Mouse (Mus musculus) neural tube, embryonic 15.5 days (tissue): ENCODE results near the gene Nfkbib. TPM values are rescaled to one million over a fixed set of nuclear protein-coding genes. Genes with fewer than 3 reads are reported as not detected.

ENCODE experiments used
- ATAC-seq: fragments of 200-750 bp; cut with Nextera tagmentation; 2 replicates; pipeline ENCODE4 v1.8.0; 2017; ENCODE audit warnings: mild to moderate bottlenecking, moderate TSS enrichment, moderate library complexity; ENCODE audit not compliant: low FRiP score
- H3K27ac ChIP-seq: fragments of 300-500 bp; sonication (generic); replicated peaks from 2 replicates; pipeline ENCODE4 v1.5.1; 2015; ENCODE audit warnings: mild to moderate bottlenecking, inconsistent platforms
- H3K27me3 ChIP-seq: fragments of 300-500 bp; sonication (generic); replicated peaks from 2 replicates; pipeline ENCODE4 v1.6.1; 2015; ENCODE audit warnings: inconsistent platforms
- H3K36me3 ChIP-seq: fragments of 300-500 bp; sonication (generic); 2 replicates; pipeline ENCODE4 v1.6.1; 2015; ENCODE audit warnings: inconsistent platforms
- H3K4me1 ChIP-seq: fragments of 300-500 bp; sonication (generic); 2 replicates; pipeline ENCODE4 v1.6.1; 2015; ENCODE audit warnings: inconsistent platforms
- H3K4me2 ChIP-seq: fragments of 300-500 bp; sonication (generic); 2 replicates; pipeline ENCODE4 v1.6.1; 2015; ENCODE audit warnings: inconsistent platforms, mild to moderate bottlenecking, moderate library complexity
- H3K4me3 ChIP-seq: fragments of 300-500 bp; sonication (generic); replicated peaks from 2 replicates; pipeline ENCODE4 v1.5.1; 2015; ENCODE audit warnings: mild to moderate bottlenecking, inconsistent platforms
- H3K9ac ChIP-seq: fragments of 300-500 bp; sonication (generic); replicated peaks from 2 replicates; pipeline ENCODE4 v1.6.1; 2015; ENCODE audit warnings: mild to moderate bottlenecking, inconsistent platforms
- H3K9me3 ChIP-seq: fragments of 300-500 bp; sonication (generic); replicated peaks from 2 replicates; pipeline ENCODE4 v1.6.1; 2016; ENCODE audit warnings: inconsistent platforms
- WGBS: fragments of 180-500 bp; shearing (Covaris S2); methylation state at CpG from one replicate; pipeline ENCODE4 v1.1.7; 2015; ENCODE audit warnings: mixed read lengths; 5-methylcytosine and 5-hydroxymethylcytosine counted together
- polyA plus RNA-seq: library from polyadenylated mRNA; unstranded; fragments of >200 nt; fragmentation: Nextera tagmentation; extraction: Ambion mirVana; gene quantifications from 2 replicates; pipeline ENCODE4 v1.2.1, GENCODE M21; 2015

Nfkbib gene
- polyA plus RNA-seq, 1 experiment from 2014 or later: 77.6 TPM

GRCm38 (mm10) chr7:28796562-28796975 is 29.3 kb upstream of the Nfkbib start:
- H3K9ac ChIP-seq: no peak overlapping the region
- H3K27ac ChIP-seq: no peak overlapping the region
- H3K4me1 ChIP-seq: peaks cover 9% of the 10 kb centered on the region
- H3K9me3 ChIP-seq: no peaks in the 10 kb centered on the region
- no peak overlapping the region for H3K4me3 ChIP-seq
- ATAC-seq: peak; percentile 65
- 18% methylated on average over 32 of the region's 32 CpGs for WGBS
- H3K27me3 ChIP-seq: no peaks in the 10 kb centered on the region
- H3K36me3 ChIP-seq: no peaks in the 10 kb centered on the region
- peak overlapping the region; percentile 43 for H3K4me2 ChIP-seq

GRCm38 (mm10) chr7:28795832-28796231 is 28.5 kb upstream of the Nfkbib start:
- Histone ChIP-seq H3K27me3 (no peaks in the 10 kb centered on the region), H3K4me2 (peak overlapping the region; percentile 43; the same call in 1 of the 2 replicates), H3K4me3 (no peak overlapping the region), H3K9me3 (no peaks in the 10 kb centered on the region), H3K4me1 (peaks cover 9% of the 10 kb centered on the region), H3K27ac (no peak overlapping the region), H3K36me3 (no peaks in the 10 kb centered on the region), H3K9ac (no peak overlapping the region)
- ATAC-seq: no peak
- WGBS: 80% methylated on average over 15 of the region's 15 CpGs

- ATAC-seq: no peak
- H3K27ac ChIP-seq: no peak overlapping the region
- H3K9me3 ChIP-seq: no peaks in the 10 kb centered on the region
- H3K36me3 ChIP-seq: no peaks in the 10 kb centered on the region
- no peak overlapping the region for H3K9ac ChIP-seq
- WGBS: 82% methylated on average over 3 of the region's 3 CpGs
- H3K27me3 ChIP-seq: no peaks in the 10 kb centered on the region
- peaks cover 9% of the 10 kb centered on the region for H3K4me1 ChIP-seq
- no peak overlapping the region for H3K4me2 ChIP-seq
- no peak overlapping the region for H3K4me3 ChIP-seq
Measured at GRCm38 (mm10) chr7:28794496-28794895, 27.2 kb upstream of the Nfkbib start.

GRCm38 (mm10) chr7:28793834-28794233 is 26.5 kb upstream of the Nfkbib start:
- no peak overlapping the region for H3K9ac ChIP-seq
- H3K4me2 ChIP-seq: no peak overlapping the region
- H3K4me1 ChIP-seq: peaks cover 9% of the 10 kb centered on the region
- H3K4me3 ChIP-seq: no peak overlapping the region
- no peaks in the 10 kb centered on the region for H3K9me3 ChIP-seq
- H3K27ac ChIP-seq: no peak overlapping the region
- ATAC-seq: no peak
- no peaks in the 10 kb centered on the region for H3K36me3 ChIP-seq
- H3K27me3 ChIP-seq: no peaks in the 10 kb centered on the region
- WGBS: 51% methylated on average over 2 of the region's 2 CpGs

GRCm38 (mm10) chr7:28792391-28793185 is 25.3 kb upstream of the Nfkbib start:
- no peak overlapping the region for H3K27ac ChIP-seq
- ATAC-seq: no peak
- no peak overlapping the region for H3K9ac ChIP-seq
- peaks cover 9% of the 10 kb centered on the region for H3K4me1 ChIP-seq
- H3K4me2 ChIP-seq: no peak overlapping the region
- H3K27me3 ChIP-seq: no peaks in the 10 kb centered on the region
- no peak overlapping the region for H3K4me3 ChIP-seq
- no peaks in the 10 kb centered on the region for H3K9me3 ChIP-seq
- 82% methylated on average over 14 of the region's 14 CpGs for WGBS
- H3K36me3 ChIP-seq: peaks cover 8% of the 10 kb centered on the region; the same call in 1 of the 2 replicates

GRCm38 (mm10) chr7:28791706-28792105 is 24.4 kb upstream of the Nfkbib start:
- Histone ChIP-seq H3K4me3 (no peak overlapping the region), H3K36me3 (peaks cover 11% of the 10 kb centered on the region), H3K9me3 (no peaks in the 10 kb centered on the region), H3K27me3 (no peaks in the 10 kb centered on the region), H3K4me1 (peaks cover 6% of the 10 kb centered on the region; the same call in 1 of the 2 replicates), H3K9ac (no peak overlapping the region), H3K27ac (no peak overlapping the region), H3K4me2 (no peak overlapping the region)
- no peak for ATAC-seq

- no peaks in the 10 kb centered on the region for H3K27me3 ChIP-seq
- H3K36me3 ChIP-seq: peaks cover 19% of the 10 kb centered on the region
- no peak overlapping the region for H3K4me2 ChIP-seq
- 55% methylated on average over 8 of the region's 8 CpGs for WGBS
- no peak for ATAC-seq
- H3K4me1 ChIP-seq: no peaks in the 10 kb centered on the region
- H3K9ac ChIP-seq: no peak overlapping the region
- no peak overlapping the region for H3K27ac ChIP-seq
- H3K4me3 ChIP-seq: no peak overlapping the region
- no peaks in the 10 kb centered on the region for H3K9me3 ChIP-seq
Measured at GRCm38 (mm10) chr7:28790066-28790806, 22.9 kb upstream of the Nfkbib start.

GRCm38 (mm10) chr7:28789235-28789634 is 21.9 kb upstream of the Nfkbib start:
- H3K36me3 ChIP-seq: peaks cover 26% of the 10 kb centered on the region
- H3K9ac ChIP-seq: no peak overlapping the region
- WGBS: 92% methylated on average over 3 of the region's 3 CpGs
- H3K4me1 ChIP-seq: no peaks in the 10 kb centered on the region
- H3K4me2 ChIP-seq: no peak overlapping the region
- H3K27ac ChIP-seq: no peak overlapping the region
- H3K4me3 ChIP-seq: no peak overlapping the region
- no peaks in the 10 kb centered on the region for H3K27me3 ChIP-seq
- no peak for ATAC-seq
- H3K9me3 ChIP-seq: no peaks in the 10 kb centered on the region

GRCm38 (mm10) chr7:28788307-28789195 is 21.2 kb upstream of the Nfkbib start, which contains the start of gene Rinl:
TSS of gene Rinl (plus strand) at chr7:28788969.
- Histone ChIP-seq H3K4me3 (no peak within 1 kb of the TSS), H3K36me3 (peaks cover 32% of the 10 kb centered on the region), H3K27me3 (no peaks in the 10 kb centered on the region), H3K9me3 (no peaks in the 10 kb centered on the region), H3K9ac (no peak within 1 kb of the TSS), H3K4me2 (no peak within 1 kb of the TSS), H3K4me1 (no peaks in the 10 kb centered on the region), H3K27ac (no peak within 1 kb of the TSS)
- WGBS: 71% methylated on average over 5 of the region's 5 CpGs
- no peak for ATAC-seq

GRCm38 (mm10) chr7:28787884-28788283 is 20.6 kb upstream of the Nfkbib start:
- WGBS: 97% methylated on average over 9 of the region's 9 CpGs
- no peaks in the 10 kb centered on the region for H3K27me3 ChIP-seq
- H3K27ac ChIP-seq: no peak overlapping the region
- no peak overlapping the region for H3K4me3 ChIP-seq
- no peaks in the 10 kb centered on the region for H3K9me3 ChIP-seq
- H3K4me1 ChIP-seq: no peaks in the 10 kb centered on the region
- peaks cover 39% of the 10 kb centered on the region for H3K36me3 ChIP-seq
- no peak overlapping the region for H3K4me2 ChIP-seq
- no peak for ATAC-seq
- no peak overlapping the region for H3K9ac ChIP-seq

GRCm38 (mm10) chr7:28785161-28785560 is 17.8 kb upstream of the Nfkbib start:
- H3K36me3 ChIP-seq: peaks cover 47% of the 10 kb centered on the region
- WGBS: 80% methylated on average over 5 of the region's 5 CpGs

More at GRCm38 (mm10) chr7:28785161-28785560, 17.8 kb upstream of the Nfkbib start:
- H3K4me1 ChIP-seq: peaks cover 5% of the 10 kb centered on the region
- H3K9me3 ChIP-seq: no peaks in the 10 kb centered on the region
- ATAC-seq: no peak
- H3K9ac ChIP-seq: no peak overlapping the region
- H3K4me3 ChIP-seq: no peak overlapping the region
- H3K4me2 ChIP-seq: no peak overlapping the region
- H3K27ac ChIP-seq: no peak overlapping the region
- H3K27me3 ChIP-seq: no peaks in the 10 kb centered on the region
